Mouse (Mus musculus): ENCODE data around the gene Ptchd1. TPM values are rescaled to one million over a fixed set of nuclear protein-coding genes. Genes with fewer than 3 reads are reported as not detected.

Ptchd1 gene
- total RNA-seq (2023), result under 1 TPM; 0.20 to 0.55 TPM

GRCm38 (mm10) chrX:155623701-155624281, at the start of gene Ptchd1:
Ptchd1 (minus strand) TSS chrX:155623814.

DNA sequence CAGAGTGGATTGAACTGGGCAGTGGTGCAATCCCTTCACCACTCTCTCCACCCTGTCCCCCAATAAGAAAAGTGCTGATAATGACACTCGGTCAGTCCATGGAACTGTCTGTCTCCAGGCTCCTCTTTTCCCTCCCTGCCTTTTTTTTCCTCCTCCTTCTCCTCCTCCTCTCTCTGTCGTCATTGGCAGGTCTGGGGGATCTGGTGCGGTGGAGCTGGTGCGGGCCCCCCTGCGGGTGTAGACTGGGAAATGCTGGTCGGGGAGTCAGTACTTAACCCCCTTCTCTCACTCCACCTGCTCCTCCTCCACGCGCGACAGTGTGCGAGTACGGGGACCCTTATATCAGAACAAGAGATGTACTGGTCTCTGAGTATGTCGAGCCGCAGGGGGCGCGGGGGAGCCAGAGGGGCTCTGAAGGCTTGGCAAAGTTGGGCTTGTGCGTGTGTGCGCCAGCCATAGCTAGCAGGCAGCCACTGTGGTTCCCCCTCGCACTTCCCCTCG, 777 bp upstream of the Ptchd1 start, which contains the start of gene Gm15155:
Gene Gm15155 (plus strand): TSS at position 401 of the 501 bp plus-strand sequence.

Other genes with a start within 250 kb of the Ptchd1 start
- gene Gm15155, start 927 bp upstream of the Ptchd1 start, total RNA-seq (2023), result not detected